Mouse (Mus musculus): Measurements from ENCODE around the gene Dop1b. TPM values are rescaled to one million over a fixed set of nuclear protein-coding genes. Genes with fewer than 3 reads are reported as not detected.

The Dop1b gene
- polyA plus RNA-seq, 1 experiment from 2014 or later: 12.2 TPM

- no peak overlapping the region for H3K9ac ChIP-seq
- no peak for ATAC-seq (ENCODE audit: insufficient read depth)
- no peak overlapping the region for H3K4me2 ChIP-seq
- H3K4me3 ChIP-seq (replicated peaks): no peak overlapping the region
- 75% methylated on average over 9 of the region's 9 CpGs for WGBS (ENCODE audit: insufficient replicate concordance)
- no peak overlapping the region for H3K27ac ChIP-seq (replicated peaks)
- 0 out of 2 replicates have a peak, but pooled peaks cover 11% of the 10 kb centered on the region for H3K36me3 ChIP-seq (replicated peaks)
- peaks cover 31% of the 10 kb centered on the region for H3K4me1 ChIP-seq (replicated peaks)
- 0 out of 2 replicates have a peak, but pooled peaks cover 6% of the 10 kb centered on the region for H3K27me3 ChIP-seq
- no peaks in the 10 kb centered on the region for H3K9me3 ChIP-seq (replicated peaks)
These were observed 118.4 kb downstream of the Dop1b start for GRCm38 (mm10) chr16:93830071-93830470.

- ATAC-seq (ENCODE audit: insufficient read depth): no peak
- Histone ChIP-seq H3K4me1 (replicated peaks) (peaks cover 38% of the 10 kb centered on the region), H3K36me3 (replicated peaks) (0 out of 2 replicates have a peak, but pooled peaks cover 11% of the 10 kb centered on the region), H3K4me2 (no peak overlapping the region), H3K27ac (replicated peaks) (no peak overlapping the region), H3K9me3 (replicated peaks) (no peaks in the 10 kb centered on the region), H3K4me3 (replicated peaks) (no peak overlapping the region), H3K27me3 (0 out of 2 replicates have a peak, but pooled peaks cover 6% of the 10 kb centered on the region), H3K9ac (no peak overlapping the region)
- WGBS (ENCODE audit: insufficient replicate concordance): 83% methylated on average over 5 of the region's 5 CpGs
These were observed 119.2 kb downstream of the Dop1b start for GRCm38 (mm10) chr16:93830916-93831315.

GRCm38 (mm10) chr16:93831627-93832395 is 120.1 kb downstream of the Dop1b start, which contains the start of gene Morc3:
Morc3 (plus strand) TSS chr16:93832121.
- H3K4me3 ChIP-seq (replicated peaks): peak within 1 kb of the TSS; percentile 99
- 0 out of 2 replicates have a peak, but pooled peaks cover 6% of the 10 kb centered on the region for H3K27me3 ChIP-seq
- H3K9me3 ChIP-seq (replicated peaks): no peaks in the 10 kb centered on the region
- H3K4me2 ChIP-seq: peak within 1 kb of the TSS; percentile 92
- WGBS (ENCODE audit: insufficient replicate concordance): 12% methylated on average over 55 of the region's 55 CpGs
- H3K4me1 ChIP-seq (replicated peaks): peaks cover 46% of the 10 kb centered on the region
- ATAC-seq (ENCODE audit: insufficient read depth): peak; percentile 95
- peak within 1 kb of the TSS; percentile 99 for H3K27ac ChIP-seq (replicated peaks)
- peak within 1 kb of the TSS; percentile 98 for H3K9ac ChIP-seq
- 0 out of 2 replicates have a peak, but pooled peaks cover 12% of the 10 kb centered on the region for H3K36me3 ChIP-seq (replicated peaks)

DNA sequence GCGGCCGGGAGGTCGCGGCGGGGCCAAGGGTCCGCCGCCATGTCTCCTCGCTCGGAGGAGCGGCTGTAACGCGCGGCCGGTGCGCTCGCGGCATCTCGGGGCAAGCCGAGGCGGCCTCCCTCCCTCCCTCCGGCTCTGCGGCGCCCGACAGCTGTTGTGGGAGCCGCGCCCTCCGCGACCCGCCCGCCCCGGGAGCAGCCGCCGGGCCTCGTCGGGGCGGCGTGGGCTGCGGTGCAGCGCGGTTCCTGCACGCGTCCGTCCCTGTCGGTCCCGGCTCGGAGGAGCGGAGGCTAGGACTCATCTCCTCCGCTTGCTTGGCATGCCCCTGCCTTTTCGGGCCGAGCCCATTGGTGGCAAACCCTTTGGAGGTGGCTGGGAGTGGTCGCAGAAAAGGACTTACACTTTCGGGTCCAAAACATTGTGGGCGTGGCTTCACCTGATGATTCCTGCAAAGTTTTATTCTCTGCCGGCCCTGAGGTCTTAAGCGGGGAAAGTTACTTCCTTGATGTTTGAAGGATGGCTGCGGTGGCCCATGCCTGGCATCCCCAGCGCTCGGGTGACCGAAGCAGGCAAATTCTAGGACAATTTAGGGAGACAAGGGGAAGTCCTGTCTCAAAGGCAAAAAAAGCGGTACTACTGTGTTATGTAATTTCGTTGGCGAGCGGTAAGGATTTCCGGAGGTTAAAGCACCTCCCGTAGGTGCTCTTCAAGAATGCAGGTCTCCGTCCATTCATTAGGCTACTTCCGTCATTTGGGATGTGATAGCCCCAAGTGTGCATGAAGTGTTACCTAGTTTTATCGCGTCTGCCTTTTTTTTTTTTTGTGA is 121.0 kb downstream of the Dop1b start:
- Histone ChIP-seq H3K9me3 (replicated peaks) (no peaks in the 10 kb centered on the region), H3K4me3 (replicated peaks) (peak overlapping the region; percentile 99), H3K4me1 (replicated peaks) (peaks cover 47% of the 10 kb centered on the region), H3K4me2 (peak overlapping the region; percentile 92), H3K27me3 (0 out of 2 replicates have a peak, but pooled peaks cover 6% of the 10 kb centered on the region), H3K9ac (peak overlapping the region; percentile 98), H3K36me3 (replicated peaks) (0 out of 2 replicates have a peak, but pooled peaks cover 15% of the 10 kb centered on the region), H3K27ac (replicated peaks) (peak overlapping the region; percentile 99)
- ATAC-seq (ENCODE audit: insufficient read depth): peak; percentile 77
- WGBS (ENCODE audit: insufficient replicate concordance): under 1% methylated on average over 65 of the region's 69 CpGs

- Histone ChIP-seq H3K4me2 (peak overlapping the region; percentile 92), H3K27me3 (0 out of 2 replicates have a peak, but pooled peaks cover 6% of the 10 kb centered on the region), H3K4me3 (replicated peaks) (peak overlapping the region; percentile 99), H3K9me3 (replicated peaks) (no peaks in the 10 kb centered on the region), H3K4me1 (replicated peaks) (peaks cover 48% of the 10 kb centered on the region), H3K27ac (replicated peaks) (peak overlapping the region; percentile 99; the same call in 1 of the 2 replicates), H3K36me3 (replicated peaks) (0 out of 2 replicates have a peak, but pooled peaks cover 15% of the 10 kb centered on the region), H3K9ac (peak overlapping the region; percentile 98; the same call in 1 of the 2 replicates)
- ATAC-seq (ENCODE audit: insufficient read depth): no peak
- 72% methylated on average over 6 of the region's 6 CpGs for WGBS (ENCODE audit: insufficient replicate concordance)
These were observed 121.8 kb downstream of the Dop1b start for GRCm38 (mm10) chr16:93833551-93833950.

- Histone ChIP-seq H3K4me2 (peak overlapping the region; percentile 92), H3K4me1 (replicated peaks) (peaks cover 53% of the 10 kb centered on the region), H3K27ac (replicated peaks) (no peak overlapping the region), H3K4me3 (replicated peaks) (peak overlapping the region; percentile 99; the same call in 1 of the 2 replicates), H3K36me3 (replicated peaks) (peaks cover 17% of the 10 kb centered on the region; the same call in 1 of the 2 replicates), H3K9ac (no peak overlapping the region), H3K27me3 (0 out of 2 replicates have a peak, but pooled peaks cover 6% of the 10 kb centered on the region), H3K9me3 (replicated peaks) (no peaks in the 10 kb centered on the region)
- no peak for ATAC-seq (ENCODE audit: insufficient read depth)
- 80% methylated on average over 2 of the region's 2 CpGs for WGBS (ENCODE audit: insufficient replicate concordance)
These were observed 122.4 kb downstream of the Dop1b start for GRCm38 (mm10) chr16:93834076-93834475.

DNA sequence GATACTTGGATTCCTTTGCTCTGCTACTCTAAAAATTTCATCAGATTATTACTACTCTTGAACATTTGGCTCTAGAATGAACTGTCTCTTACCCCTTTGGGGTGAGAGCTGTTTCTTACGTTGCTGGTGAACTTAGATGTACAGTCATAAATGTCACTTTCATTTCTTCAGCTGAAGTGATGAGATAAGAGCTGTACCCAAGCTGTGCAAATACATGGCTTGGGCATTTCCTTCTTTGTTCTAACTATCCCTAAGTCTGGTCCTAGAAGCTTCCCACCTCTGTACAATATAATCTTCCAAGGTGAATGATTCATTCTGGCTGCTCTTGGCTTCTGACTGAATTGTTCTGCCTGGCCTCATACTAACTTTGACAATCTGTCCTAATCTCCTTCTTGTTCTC is 127.3 kb downstream of the Dop1b start:
- Histone ChIP-seq H3K27me3 (no peaks in the 10 kb centered on the region), H3K4me1 (replicated peaks) (peaks cover 37% of the 10 kb centered on the region), H3K4me3 (replicated peaks) (no peak overlapping the region), H3K36me3 (replicated peaks) (peaks cover 29% of the 10 kb centered on the region), H3K27ac (replicated peaks) (no peak overlapping the region), H3K9me3 (replicated peaks) (no peaks in the 10 kb centered on the region), H3K4me2 (no peak overlapping the region), H3K9ac (no peak overlapping the region)
- ATAC-seq (ENCODE audit: insufficient read depth): no peak
- WGBS (ENCODE audit: insufficient replicate concordance): 60% methylated on average over 1 of the region's 1 CpGs

- Histone ChIP-seq H3K9ac (no peak overlapping the region), H3K4me3 (replicated peaks) (no peak overlapping the region), H3K4me2 (no peak overlapping the region), H3K9me3 (replicated peaks) (no peaks in the 10 kb centered on the region), H3K27ac (replicated peaks) (no peak overlapping the region), H3K27me3 (no peaks in the 10 kb centered on the region), H3K4me1 (replicated peaks) (no peaks in the 10 kb centered on the region), H3K36me3 (replicated peaks) (peaks cover 93% of the 10 kb centered on the region)
- no peak for ATAC-seq (ENCODE audit: insufficient read depth)
- WGBS (ENCODE audit: insufficient replicate concordance): 85% methylated on average over 3 of the region's 3 CpGs
These were observed 138.8 kb downstream of the Dop1b start for GRCm38 (mm10) chr16:93850527-93850926.

DNA sequence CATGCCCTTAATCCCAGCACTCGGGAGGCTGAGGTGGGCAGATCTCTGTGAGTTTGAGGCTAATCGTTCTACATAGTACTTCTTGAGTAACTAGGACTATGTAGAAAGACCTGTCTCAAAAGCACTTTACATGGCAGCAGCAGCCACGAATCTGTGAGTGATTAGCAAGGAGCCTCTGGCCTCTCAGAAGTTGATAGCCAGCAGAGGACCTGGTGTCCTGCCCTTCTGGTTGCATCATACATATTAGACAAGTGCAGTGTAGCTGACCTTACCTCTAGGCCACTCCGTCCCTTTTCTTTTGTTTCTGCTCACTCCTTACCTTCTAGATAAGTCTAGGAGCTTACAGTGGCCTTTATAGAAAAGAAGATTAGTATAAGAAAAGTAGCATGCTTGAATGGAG is 148.3 kb downstream of the Dop1b start:
- no peak overlapping the region for H3K9ac ChIP-seq
- no peak for ATAC-seq (ENCODE audit: insufficient read depth)
- no peaks in the 10 kb centered on the region for H3K9me3 ChIP-seq (replicated peaks)
- H3K4me1 ChIP-seq (replicated peaks): no peaks in the 10 kb centered on the region
- H3K4me2 ChIP-seq: no peak overlapping the region
- no peak overlapping the region for H3K4me3 ChIP-seq (replicated peaks)
- WGBS (ENCODE audit: insufficient replicate concordance): 78% methylated on average over 4 of the region's 4 CpGs
- no peaks in the 10 kb centered on the region for H3K27me3 ChIP-seq
- H3K27ac ChIP-seq (replicated peaks): no peak overlapping the region
- H3K36me3 ChIP-seq (replicated peaks): peaks cover 93% of the 10 kb centered on the region

Measured in liver, embryonic 15.5 days (tissue).